Mouse (Mus musculus): Measurements from ENCODE around the gene Gng4. TPM values are rescaled to one million over a fixed set of nuclear protein-coding genes. Genes with fewer than 3 reads are reported as not detected.

Gng4 gene
- polyA plus RNA-seq, 1 experiment from 2014 or later, result 0.70 TPM

- Histone ChIP-seq H3K27me3 (no peaks in the 10 kb centered on the region), H3K4me2 (no peak overlapping the region)
- no peak for ATAC-seq (ENCODE audit: borderline replicate concordance, extremely low read depth, low FRiP score, low TSS enrichment)
These were observed 83.4 kb downstream of the Gng4 start for GRCm38 (mm10) chr13:13867078-13867759.

GRCm38 (mm10) chr13:13867922-13868321 is 84.1 kb downstream of the Gng4 start:
- H3K27ac ChIP-seq, result no peak overlapping the region
- no peaks in the 10 kb centered on the region for H3K4me1 ChIP-seq
- H3K36me3 ChIP-seq, result no peaks in the 10 kb centered on the region
- H3K4me2 ChIP-seq, result no peak overlapping the region
- no peak overlapping the region for H3K4me3 ChIP-seq
- no peak; the same call in 1 of the 2 replicates for ATAC-seq (ENCODE audit: borderline replicate concordance, extremely low read depth, low FRiP score, low TSS enrichment)
- H3K9me3 ChIP-seq, result no peaks in the 10 kb centered on the region
- WGBS, result 23% methylated on average over 3 of the region's 3 CpGs
- no peaks in the 10 kb centered on the region for H3K27me3 ChIP-seq
- H3K9ac ChIP-seq, result no peak overlapping the region

More at GRCm38 (mm10) chr13:13867078-13867759, 83.4 kb downstream of the Gng4 start:
- Histone ChIP-seq H3K36me3 (no peaks in the 10 kb centered on the region), H3K9ac (no peak overlapping the region), H3K4me1 (no peaks in the 10 kb centered on the region), H3K4me3 (no peak overlapping the region), H3K27ac (no peak overlapping the region), H3K9me3 (no peaks in the 10 kb centered on the region)
- 85% methylated on average over 2 of the region's 2 CpGs for WGBS

Other genes with a start within 250 kb of the Gng4 start
- 4.9 and 5.3 TPM in 2 replicates for gene Lyst, start 193.7 kb upstream of the Gng4 start, polyA plus RNA-seq (2015; fragmentation: Nextera tagmentation; extraction: Ambion mirVana)
- 38.3 and 38.9 TPM in 2 replicates for gene B3galnt2, start 170.4 kb downstream of the Gng4 start, polyA plus RNA-seq (2015; fragmentation: Nextera tagmentation; extraction: Ambion mirVana)